Mouse (Mus musculus) cortical plate, adult 2 months (tissue): ENCODE measurements around the gene F13a1. TPM values are rescaled to one million over a fixed set of nuclear protein-coding genes. Genes with fewer than 3 reads are reported as not detected.

Experiments
- H3K27ac ChIP-seq: fragments of 200-500 bp; 2 replicates; pipeline ENCODE4 v1.5.1; 2012; ENCODE audit warnings: low read length, control low read depth, inconsistent platforms; ENCODE audit not compliant: insufficient read depth
- H3K4me1 ChIP-seq: fragments of 200-500 bp; 2 replicates; pipeline ENCODE4 v1.6.1; 2011; ENCODE audit warnings: low read length; ENCODE audit not compliant: control insufficient read depth, insufficient read depth
- H3K4me3 ChIP-seq: fragments of 200-500 bp; 2 replicates; pipeline ENCODE4 v1.5.1; 2011; ENCODE audit warnings: mild to moderate bottlenecking, low read length, control low read depth; ENCODE audit not compliant: insufficient read depth
- CTCF ChIP-seq: fragments of 200-500 bp; IDR thresholded peaks from 2 replicates; pipeline ENCODE4 v1.5.1; 2011; ENCODE audit warnings: mild to moderate bottlenecking, control low read depth, low read length; ENCODE audit not compliant: insufficient read depth; ENCODE audit errors: extremely low read depth
- POLR2A ChIP-seq: fragments of 200-500 bp; IDR thresholded peaks from 2 replicates; pipeline ENCODE4 v1.6.1; 2011; ENCODE audit warnings: mild to moderate bottlenecking, low read length, control low read depth; ENCODE audit not compliant: insufficient read depth; ENCODE audit errors: extremely low read depth
- polyA plus RNA-seq: library from polyadenylated mRNA; depleted of rRNA; stranded (reverse); fragments of >200 nt; gene quantifications from 2 replicates; pipeline ENCODE4 v1.2.3, GENCODE M21; 2012

The F13a1 gene
- polyA plus RNA-seq, 1 experiment, result 1.1 TPM

DNA sequence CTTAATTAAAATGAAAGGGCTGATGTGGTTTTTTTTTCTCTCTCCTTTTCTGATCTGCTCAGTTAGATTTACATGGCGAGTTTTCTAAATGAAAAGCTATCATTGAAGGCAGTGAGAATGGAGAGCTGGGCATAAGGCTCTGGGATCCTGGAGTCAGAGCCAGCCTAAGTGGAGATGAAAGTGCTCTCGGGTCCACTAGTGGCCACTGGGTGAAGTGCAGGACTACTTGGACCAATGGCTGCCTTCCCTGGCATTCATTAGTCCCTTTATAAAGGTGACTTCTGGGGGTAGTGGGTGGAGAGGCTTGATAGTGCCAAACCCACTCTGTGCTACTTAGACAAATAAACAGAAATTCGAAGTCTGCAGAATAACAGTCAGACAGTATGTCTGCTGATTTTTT, 5.0 kb downstream of the F13a1 start:
- Histone ChIP-seq H3K4me1 (no peaks in the 10 kb centered on the region), H3K27ac (no peak overlapping the region), H3K4me3 (no peak overlapping the region)
- TF ChIP-seq POLR2A, result no peak
- no peak for TF ChIP-seq CTCF

DNA sequence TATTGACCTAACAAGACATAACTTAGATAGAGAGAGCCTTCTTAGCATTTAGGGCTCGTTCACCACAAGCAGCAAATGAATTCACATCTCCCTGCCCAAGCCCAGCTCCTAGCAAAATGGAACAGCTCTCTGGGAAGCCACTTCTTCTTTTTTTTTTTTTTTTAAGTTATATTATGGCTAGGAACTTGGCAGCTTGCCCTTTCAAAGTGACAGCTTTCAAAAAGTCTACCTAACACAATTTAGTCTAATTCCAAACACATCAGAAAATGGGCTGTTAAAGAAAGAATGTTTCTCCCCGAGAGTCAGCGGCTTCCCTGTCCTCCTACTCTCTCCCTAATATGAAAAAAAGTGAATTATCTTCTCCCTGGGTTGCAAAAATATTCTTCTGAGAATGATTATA, 15.3 kb downstream of the F13a1 start:
- no peak for TF ChIP-seq CTCF
- H3K4me1 ChIP-seq, result no peaks in the 10 kb centered on the region; the same call in 1 of the 2 replicates
- H3K4me3 ChIP-seq, result no peak overlapping the region
- H3K27ac ChIP-seq, result no peak overlapping the region; the same call in 1 of the 2 replicates

DNA sequence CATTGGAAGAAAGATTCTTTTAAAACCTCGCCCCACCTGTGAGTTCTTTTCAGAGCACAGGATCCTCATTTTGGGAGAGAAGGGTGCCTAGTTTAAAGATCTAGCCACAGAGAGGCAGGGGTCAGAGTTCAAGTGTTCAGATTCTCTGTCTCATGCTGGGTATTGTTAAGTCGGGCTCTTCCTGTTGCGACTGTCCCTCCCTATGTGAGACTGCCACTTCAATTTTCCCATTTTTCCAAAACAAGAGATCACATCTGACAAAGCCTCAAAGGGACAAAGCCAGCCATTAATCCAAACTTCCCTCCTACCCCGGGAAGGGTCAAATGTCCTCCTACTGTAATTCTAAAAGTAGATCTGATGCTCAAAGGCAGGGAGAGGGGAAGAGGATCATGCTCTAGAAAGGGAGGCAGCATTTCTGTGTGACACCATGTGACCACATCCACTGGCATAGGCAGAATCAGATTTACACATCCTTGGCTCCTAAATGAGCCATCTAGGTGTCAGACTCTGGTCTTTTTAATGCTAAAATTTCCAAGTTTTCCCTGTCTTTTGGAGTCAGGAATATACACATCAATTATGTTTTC, 24.0 kb downstream of the F13a1 start:
- no peak for TF ChIP-seq POLR2A
- Histone ChIP-seq H3K27ac (no peak overlapping the region), H3K4me1 (no peaks in the 10 kb centered on the region), H3K4me3 (no peak overlapping the region)

DNA sequence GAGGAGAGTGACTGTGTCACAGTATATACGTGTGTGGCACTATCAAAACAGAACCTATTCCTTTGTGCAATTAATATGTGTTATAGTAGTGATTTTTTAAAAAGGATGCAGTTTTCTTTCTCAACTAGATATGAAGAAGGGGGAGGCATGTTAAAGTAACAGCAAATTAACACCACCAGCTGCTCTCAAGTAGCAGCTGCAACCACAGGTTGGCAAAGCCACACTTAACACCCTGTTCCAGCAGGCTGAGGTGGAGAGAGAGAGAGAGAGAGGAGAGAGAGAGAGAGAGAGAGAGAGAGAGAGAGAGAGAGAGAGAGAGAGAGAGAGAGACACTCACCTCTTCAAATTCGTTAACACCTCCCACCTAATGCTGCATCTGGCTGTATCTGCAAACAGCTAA, 28.5 kb downstream of the F13a1 start:
- Histone ChIP-seq H3K4me3 (no peak overlapping the region), H3K4me1 (no peaks in the 10 kb centered on the region), H3K27ac (no peak overlapping the region)
- TF ChIP-seq CTCF (no peak), POLR2A (no peak)

DNA sequence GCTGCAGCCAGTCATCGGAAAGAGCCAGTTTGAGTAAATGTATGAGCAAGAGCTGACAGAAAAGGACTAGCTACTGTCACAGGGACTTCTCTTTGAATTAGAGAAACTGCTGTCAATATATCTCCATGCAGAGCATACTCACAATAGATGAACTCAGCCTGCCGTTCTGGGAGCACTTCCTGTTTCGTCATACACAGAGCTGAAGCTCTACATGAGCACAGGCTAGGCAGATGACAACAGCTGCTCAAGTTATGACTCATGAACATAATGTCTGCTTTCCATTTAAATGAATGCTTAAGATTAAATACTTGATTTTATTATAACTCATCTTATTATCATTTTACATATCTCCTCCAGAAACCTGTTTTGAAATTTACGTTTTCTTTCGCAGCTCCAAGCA, 39.3 kb downstream of the F13a1 start:
- no peaks in the 10 kb centered on the region; the same call in 1 of the 2 replicates for H3K4me1 ChIP-seq
- no peak overlapping the region for H3K4me3 ChIP-seq
- no peak overlapping the region for H3K27ac ChIP-seq
- TF ChIP-seq CTCF, result no peak
- TF ChIP-seq POLR2A, result no peak

DNA sequence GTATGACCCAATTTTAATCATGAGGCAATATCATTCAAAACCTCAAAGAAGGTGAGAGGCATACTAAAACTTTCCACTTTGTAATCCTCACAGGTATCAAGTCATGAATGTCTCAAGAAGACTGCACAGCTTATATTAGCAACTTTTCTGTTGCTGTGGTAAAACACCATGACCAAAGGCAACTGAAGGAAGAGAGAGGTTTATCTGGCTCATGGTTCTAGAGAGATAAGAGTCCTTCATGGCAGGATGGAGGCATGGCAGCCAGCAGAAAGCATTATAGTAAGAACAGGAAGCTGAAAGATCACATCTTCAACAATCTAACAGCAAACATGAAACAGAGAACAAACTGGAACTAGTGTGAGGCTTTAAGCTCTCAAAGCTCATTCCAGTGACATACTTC, 43.8 kb downstream of the F13a1 start:
- TF ChIP-seq CTCF (no peak), POLR2A (no peak)
- Histone ChIP-seq H3K27ac (no peak overlapping the region), H3K4me1 (no peaks in the 10 kb centered on the region; the same call in 1 of the 2 replicates), H3K4me3 (no peak overlapping the region)

DNA sequence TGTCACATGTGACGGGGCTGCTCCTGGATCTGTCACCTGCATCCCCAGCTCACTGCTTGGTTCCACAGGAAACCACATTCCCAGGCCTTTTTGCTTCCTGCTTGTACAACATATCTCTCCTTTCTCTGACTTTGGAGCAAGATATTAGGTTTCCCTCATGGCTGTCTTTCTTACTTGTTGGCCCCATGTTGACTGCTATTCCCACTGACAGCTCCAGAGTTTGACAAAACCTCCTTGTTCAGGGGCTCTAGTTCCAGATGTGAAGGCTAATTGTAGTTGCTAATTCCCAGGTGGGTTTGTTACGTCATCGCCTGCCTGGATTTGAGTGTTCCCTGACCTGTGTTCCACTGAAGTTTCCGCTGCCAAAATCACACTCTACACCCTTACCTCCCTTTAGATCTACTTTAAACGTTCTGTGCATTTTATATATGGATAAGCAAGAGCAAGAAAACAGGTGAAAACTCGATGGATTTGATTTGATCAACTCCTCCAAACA, 50.8 kb downstream of the F13a1 start:
- no peaks in the 10 kb centered on the region for H3K4me1 ChIP-seq
- H3K27ac ChIP-seq, result no peak overlapping the region
- H3K4me3 ChIP-seq, result no peak overlapping the region
- TF ChIP-seq CTCF (no peak), POLR2A (no peak)

DNA sequence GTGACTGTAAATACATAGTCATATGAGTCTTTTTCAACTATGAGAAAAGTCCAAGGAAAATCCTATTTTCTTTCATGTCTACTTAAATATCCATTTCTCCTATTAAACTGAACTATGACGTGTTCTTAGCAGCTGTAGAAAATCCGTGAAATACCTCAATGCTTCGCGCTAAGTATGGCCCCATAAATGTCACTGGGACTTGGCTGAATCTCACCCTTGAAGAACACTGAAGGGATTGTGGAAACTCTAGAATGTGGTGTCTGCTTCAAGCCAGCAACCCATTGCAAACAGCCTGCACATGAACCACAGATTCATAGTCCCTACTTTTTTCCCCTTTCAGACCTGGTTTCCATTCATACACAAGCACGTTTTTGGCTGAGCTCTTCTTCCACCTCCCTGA, 56.5 kb downstream of the F13a1 start:
- Histone ChIP-seq H3K4me1 (no peaks in the 10 kb centered on the region), H3K27ac (no peak overlapping the region), H3K4me3 (no peak overlapping the region)
- TF ChIP-seq POLR2A (no peak), CTCF (no peak)

DNA sequence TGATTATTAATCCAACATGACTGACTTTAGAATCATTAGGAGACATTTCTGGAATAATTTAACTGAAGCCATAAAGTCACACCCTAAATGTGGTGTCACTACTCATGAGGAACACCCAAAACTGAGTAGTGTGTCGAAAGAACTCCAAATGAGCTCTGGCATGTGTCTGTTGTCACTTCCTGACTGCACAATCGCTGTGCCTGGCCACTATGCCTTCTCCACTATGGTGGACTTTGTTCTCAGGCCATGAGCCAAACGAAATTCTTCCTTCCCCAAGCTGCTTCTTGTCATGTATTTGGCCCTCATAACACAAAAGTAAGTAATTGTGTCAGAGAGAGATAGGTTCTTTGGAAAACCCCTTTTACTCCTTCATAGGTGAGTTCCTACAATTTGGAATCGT, 61.7 kb downstream of the F13a1 start:
- no peak for TF ChIP-seq POLR2A
- no peak for TF ChIP-seq CTCF
- no peaks in the 10 kb centered on the region for H3K4me1 ChIP-seq
- no peak overlapping the region for H3K27ac ChIP-seq
- no peak overlapping the region for H3K4me3 ChIP-seq

DNA sequence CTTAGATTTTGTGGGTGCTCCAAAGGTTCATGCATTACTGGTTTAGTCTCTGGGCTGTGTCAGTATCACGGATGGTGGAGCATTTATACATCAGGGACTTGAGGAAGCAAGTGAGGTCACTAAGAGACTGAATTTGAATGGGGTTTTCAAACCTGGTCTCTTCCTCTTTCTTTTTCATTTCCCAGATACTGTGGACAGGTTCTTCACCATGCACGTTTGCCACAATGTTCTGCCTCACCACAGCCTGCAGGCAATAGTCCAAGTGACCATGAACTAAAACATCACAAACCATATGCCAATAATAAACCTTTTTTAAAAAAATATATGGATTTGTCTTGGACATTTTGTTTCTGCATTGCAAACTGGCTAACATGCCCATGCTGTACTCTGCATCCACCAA, 77.0 kb downstream of the F13a1 start:
- Histone ChIP-seq H3K27ac (no peak overlapping the region), H3K4me3 (no peak overlapping the region), H3K4me1 (no peaks in the 10 kb centered on the region)
- TF ChIP-seq POLR2A (no peak), CTCF (no peak)

DNA sequence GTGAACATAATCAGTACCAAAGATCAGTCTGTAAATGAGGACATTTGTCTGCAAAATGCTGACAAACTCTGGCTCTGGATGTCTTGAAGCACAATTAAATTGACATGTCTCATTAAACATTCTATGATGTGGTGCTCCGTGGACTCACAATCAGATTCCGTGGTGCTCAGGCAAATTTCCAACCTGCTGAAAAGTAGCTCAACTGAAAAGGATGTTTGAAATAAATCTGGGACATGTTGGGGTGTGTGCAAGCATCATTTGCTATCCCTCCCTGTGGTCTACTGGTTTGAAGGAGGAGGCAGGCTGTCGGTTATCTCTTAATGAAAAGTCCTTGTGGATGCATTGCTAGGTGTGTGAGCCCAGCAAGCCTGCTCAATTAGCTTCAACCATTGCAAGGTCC, 77.8 kb downstream of the F13a1 start:
- H3K4me3 ChIP-seq, result no peak overlapping the region
- H3K4me1 ChIP-seq, result no peaks in the 10 kb centered on the region
- no peak for TF ChIP-seq CTCF
- no peak for TF ChIP-seq POLR2A
- H3K27ac ChIP-seq, result no peak overlapping the region
